Mouse (Mus musculus) thymus, adult 2 months (tissue): ENCODE measurements around the gene Magt1. TPM values are rescaled to one million over a fixed set of nuclear protein-coding genes. Genes with fewer than 3 reads are reported as not detected.
"Not testable (repeated sequence)": the region's sequence is repeated elsewhere in the genome, so short reads cannot be mapped to it uniquely, and the experiment has no call there.

ENCODE experiments used
- DNase-seq: peaks from one replicate; pipeline ENCODE4 v3.0.0; 2021
- H3K27ac ChIP-seq: fragments of 200-500 bp; 2 replicates; pipeline ENCODE4 v1.5.1; 2012; ENCODE audit warnings: low read length, control low read depth; ENCODE audit not compliant: control insufficient read depth, insufficient read depth
- H3K27me3 ChIP-seq: fragments of 200-500 bp; 2 replicates; pipeline ENCODE4 v1.6.1; 2012; ENCODE audit warnings: mild to moderate bottlenecking, low read length, moderate library complexity, mixed read lengths; ENCODE audit not compliant: control insufficient read depth, insufficient read depth
- H3K36me3 ChIP-seq: fragments of 200-500 bp; 2 replicates; pipeline ENCODE4 v1.6.1; 2012; ENCODE audit warnings: mild to moderate bottlenecking, low read length, moderate library complexity; ENCODE audit not compliant: control insufficient read depth, insufficient read depth
- H3K4me1 ChIP-seq: fragments of 200-500 bp; replicated peaks from 2 replicates; pipeline ENCODE4 v1.6.1; 2012; ENCODE audit warnings: low read length; ENCODE audit not compliant: control insufficient read depth, insufficient read depth
- H3K4me3 ChIP-seq: fragments of 200-500 bp; 2 replicates; pipeline ENCODE4 v1.5.1; 2012; ENCODE audit warnings: mild to moderate bottlenecking, low read length, control low read depth, moderate library complexity; ENCODE audit not compliant: control insufficient read depth, insufficient read depth
- CTCF ChIP-seq: fragments of 200-500 bp; IDR thresholded peaks from 2 replicates; pipeline ENCODE4 v1.5.1; 2012; ENCODE audit warnings: mild to moderate bottlenecking, control low read depth, low read length, moderate library complexity, borderline replicate concordance; ENCODE audit not compliant: control insufficient read depth, poor library complexity, insufficient read depth; ENCODE audit errors: extremely low read depth
- POLR2A ChIP-seq: fragments of 200-500 bp; IDR thresholded peaks from 2 replicates; pipeline ENCODE4 v1.6.1; 2012; ENCODE audit warnings: mild to moderate bottlenecking, low read length, control low read depth, moderate library complexity; ENCODE audit not compliant: control insufficient read depth, poor library complexity, insufficient read depth; ENCODE audit errors: extremely low read depth
- WGBS: fragments of 180-500 bp; shearing (Covaris S2); methylation state at CpG from one replicate; pipeline ENCODE4 v1.1.7; 2018; 5-methylcytosine and 5-hydroxymethylcytosine counted together
- polyA plus RNA-seq: library from polyadenylated mRNA; depleted of rRNA; stranded (reverse); fragments of >200 nt; gene quantifications from 2 replicates; pipeline ENCODE4 v1.2.3, GENCODE M21; 2012

The Magt1 gene
- polyA plus RNA-seq, 1 experiment = 6.6 TPM

DNA sequence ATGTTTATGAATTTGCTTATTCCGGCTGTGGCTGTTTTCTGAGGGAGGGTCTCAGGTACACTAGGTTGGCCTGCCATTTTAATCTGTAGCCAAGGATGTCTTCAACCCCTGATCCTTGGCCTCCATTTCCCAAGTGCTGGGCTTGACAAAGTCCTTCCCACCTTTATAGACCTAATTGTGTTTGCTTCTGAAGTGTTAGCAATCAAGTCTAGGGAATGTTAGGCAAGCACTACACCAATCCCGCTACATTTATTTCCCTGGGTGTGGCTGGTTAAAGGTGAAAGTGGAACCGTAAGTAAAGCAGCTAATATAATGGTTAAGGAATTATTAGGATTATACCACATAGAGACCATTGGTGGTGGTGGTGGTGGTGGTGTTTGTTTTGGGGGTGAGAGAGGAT lies 5.4 kb upstream of the Magt1 start:
- DNase-seq = no peak
- 0 out of 2 replicates have a peak, but pooled peaks cover 3% of the 10 kb centered on the region for H3K36me3 ChIP-seq
- 96% methylated on average over 3 of the region's 3 CpGs for WGBS
- TF ChIP-seq POLR2A = no peak
- no peak for TF ChIP-seq CTCF
- 0 out of 2 replicates have a peak, but pooled peaks cover 2% of the 10 kb centered on the region for H3K4me1 ChIP-seq
- no peak overlapping the region for H3K4me3 ChIP-seq
- no peaks in the 10 kb centered on the region for H3K27me3 ChIP-seq
- no peak overlapping the region for H3K27ac ChIP-seq

DNA sequence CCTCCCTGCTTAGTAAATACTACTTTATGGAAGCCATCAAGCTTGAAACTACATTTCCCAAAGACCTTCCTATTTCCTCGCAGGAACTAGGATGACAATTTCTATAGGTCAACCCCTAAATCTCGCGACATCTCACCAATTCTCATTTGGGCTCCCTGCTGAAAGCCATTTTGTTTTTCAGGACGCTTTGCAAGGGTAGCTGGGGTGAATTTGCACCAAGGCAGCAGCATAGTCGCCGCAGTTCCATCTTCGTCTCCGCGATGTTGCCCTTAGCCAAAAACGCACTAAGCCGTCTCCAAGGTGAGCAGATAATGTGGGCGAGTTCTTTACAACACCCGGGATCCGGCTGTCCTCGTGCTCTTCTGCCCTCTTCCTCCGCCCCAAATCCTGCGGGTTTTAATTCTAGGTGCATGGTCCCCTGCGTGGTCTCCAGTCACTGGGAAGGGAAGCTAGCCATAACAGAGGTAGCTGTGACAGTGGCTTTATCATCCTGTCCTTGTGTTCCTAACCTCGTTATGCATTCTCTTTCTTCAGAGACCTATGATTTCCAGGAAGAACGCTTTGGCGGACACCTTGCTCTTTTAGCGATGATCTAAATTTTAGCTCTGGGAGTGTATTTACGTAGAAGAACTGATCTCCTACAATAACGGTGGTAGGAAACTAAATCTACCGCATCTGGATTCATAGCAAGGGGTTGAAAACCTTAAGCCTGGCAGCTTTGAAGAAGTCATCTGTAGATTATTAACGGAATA lies 4.0 kb upstream of the Magt1 start, which contains the start of gene Cox7b:
TSS of gene Cox7b (plus strand) at position 130 of the 752 bp plus-strand sequence.
- H3K4me3 ChIP-seq = peak within 1 kb of the TSS; percentile 100
- no peaks in the 10 kb centered on the region for H3K27me3 ChIP-seq
- H3K4me1 ChIP-seq = 0 out of 2 replicates have a peak, but pooled peaks cover 2% of the 10 kb centered on the region
- TF ChIP-seq POLR2A (no peak), CTCF (no peak)
- H3K36me3 ChIP-seq = 0 out of 2 replicates have a peak, but pooled peaks cover 3% of the 10 kb centered on the region
- 1% methylated on average over 26 of the region's 26 CpGs for WGBS
- DNase-seq = peak; percentile 79
- H3K27ac ChIP-seq = peak within 1 kb of the TSS; percentile 94

DNA sequence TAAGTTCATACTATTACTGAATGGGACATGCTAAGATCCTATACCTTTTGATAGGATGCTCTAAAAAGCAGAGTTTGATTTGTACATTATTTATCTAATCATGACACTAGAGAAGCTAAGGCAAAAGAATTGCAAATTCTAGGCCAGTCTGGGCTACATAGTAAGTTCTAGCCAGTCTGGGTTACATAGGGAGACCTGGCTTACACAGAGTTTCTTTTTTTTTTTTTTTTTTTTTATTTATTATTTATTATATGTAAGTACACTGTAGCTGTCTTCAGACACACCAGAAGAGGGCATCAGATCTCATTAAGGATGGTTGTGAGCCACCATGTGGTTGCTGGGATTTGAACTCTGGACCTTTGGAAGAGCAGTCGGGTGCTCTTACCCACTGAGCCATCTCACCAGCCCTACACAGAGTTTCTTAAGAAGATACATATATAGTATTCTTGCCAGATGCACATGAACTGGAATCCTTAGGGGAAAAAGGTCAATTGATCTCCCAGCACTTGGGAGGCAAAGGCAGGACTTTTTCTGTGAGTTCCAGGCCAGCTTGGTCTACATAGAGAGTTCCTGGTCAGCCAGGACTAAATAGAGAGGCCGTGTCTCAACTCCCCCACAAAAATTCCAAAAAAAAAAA lies 3.2 kb upstream of the Magt1 start:
- H3K4me3 ChIP-seq = not testable (repeated sequence)

DNA sequence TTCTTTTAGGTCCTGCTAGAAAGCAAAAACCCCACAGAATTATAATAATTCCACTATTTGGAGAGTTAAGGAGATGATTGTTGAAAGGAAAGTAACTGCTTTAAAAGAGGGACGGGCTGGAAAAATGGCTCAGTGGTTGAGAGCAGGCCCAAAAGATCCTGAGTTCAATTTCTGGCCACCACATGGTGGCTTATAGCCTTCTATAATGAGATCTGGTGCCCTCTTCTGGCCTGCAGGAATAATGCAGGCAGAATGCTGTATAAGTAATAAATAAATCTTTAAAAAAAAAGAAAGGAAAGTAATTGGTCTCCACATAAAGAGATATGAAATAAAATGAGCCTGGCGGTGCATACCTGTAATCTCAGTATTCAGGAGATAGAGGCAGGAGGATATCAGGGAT lies 1.5 kb upstream of the Magt1 start:
- TF ChIP-seq CTCF (no peak), POLR2A (no peak)
- Histone ChIP-seq H3K36me3 (no peaks in the 10 kb centered on the region), H3K4me1 (peaks cover 4% of the 10 kb centered on the region), H3K27me3 (no peaks in the 10 kb centered on the region), H3K27ac (no peak overlapping the region), H3K4me3 (no peak overlapping the region)
- DNase-seq = peak; percentile 42
- 20% methylated on average over 2 of the region's 2 CpGs for WGBS

More for the DNA sequence above, 3.2 kb upstream of the Magt1 start:
- WGBS = 65% methylated on average over 2 of the region's 2 CpGs
- H3K36me3 ChIP-seq, H3K27me3 ChIP-seq, DNase-seq, H3K27ac ChIP-seq, H3K4me1 ChIP-seq: not testable (repeated sequence)

DNA sequence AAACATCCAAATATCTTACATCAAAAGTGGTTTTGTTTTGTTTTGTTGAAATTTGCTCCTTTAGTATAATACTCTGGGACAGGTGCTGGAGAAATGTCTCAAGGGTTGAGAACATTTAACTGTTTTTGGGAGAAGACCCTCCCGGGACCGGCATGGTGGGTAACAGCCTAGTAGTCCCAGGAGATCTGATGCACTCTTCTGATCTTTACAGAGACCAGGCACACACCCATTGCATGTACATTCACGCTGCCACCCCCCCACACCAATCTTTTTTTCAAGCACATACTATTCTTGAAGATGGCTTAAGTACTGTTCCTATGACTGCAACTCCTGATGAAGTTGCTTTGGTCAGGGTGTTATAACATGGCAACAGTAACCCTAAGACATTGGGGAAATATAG lies 853 bp upstream of the Magt1 start:
- Histone ChIP-seq H3K4me3 (no peak overlapping the region), H3K27ac (no peak overlapping the region), H3K27me3 (no peaks in the 10 kb centered on the region), H3K4me1 (peaks cover 4% of the 10 kb centered on the region), H3K36me3 (no peaks in the 10 kb centered on the region)
- 81% methylated on average over 3 of the region's 3 CpGs for WGBS
- peak; percentile 1 for DNase-seq
- TF ChIP-seq CTCF = no peak
- TF ChIP-seq POLR2A = no peak

DNA sequence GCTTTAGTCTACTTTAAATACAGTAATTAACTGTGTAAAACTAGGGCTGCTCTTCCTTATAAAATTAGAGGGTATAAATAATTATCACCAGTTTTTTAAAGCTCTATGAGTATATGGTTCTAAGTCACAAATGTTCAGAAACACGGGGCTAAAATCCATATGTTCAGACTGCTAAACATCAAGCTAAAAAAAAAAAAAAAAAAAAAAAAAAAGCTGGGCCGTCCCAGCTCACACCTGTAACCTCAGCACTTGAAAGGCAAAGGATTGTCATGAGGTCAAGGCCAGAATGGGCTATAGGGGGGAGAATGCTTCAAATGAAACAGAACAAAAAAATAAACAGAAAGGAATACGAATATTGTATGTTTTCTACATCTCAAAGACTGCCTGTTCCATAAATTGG lies 944 bp downstream of the Magt1 start:
- no peaks in the 10 kb centered on the region for H3K27me3 ChIP-seq
- WGBS = 1% methylated on average over 3 of the region's 3 CpGs

DNA sequence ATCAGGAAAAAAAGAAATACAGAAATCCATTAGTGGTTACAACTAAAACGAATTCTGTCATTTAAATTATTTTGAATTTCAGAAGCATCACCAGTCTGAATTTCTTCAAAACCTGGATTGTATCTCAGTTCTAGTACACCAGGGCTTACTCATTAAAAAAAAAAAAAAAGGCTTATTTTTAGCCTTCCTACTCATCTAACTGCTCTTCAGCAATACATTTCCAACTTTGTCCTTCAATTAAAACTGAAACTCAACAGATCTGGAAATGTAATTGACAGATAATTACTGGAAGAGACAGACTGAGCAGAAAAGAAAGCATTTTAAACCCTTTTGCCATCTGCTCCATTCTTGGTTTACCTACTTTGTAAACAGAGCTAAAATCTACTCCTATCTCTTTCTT lies 10.1 kb downstream of the Magt1 start:
- H3K36me3 ChIP-seq = no peaks in the 10 kb centered on the region
- H3K4me3 ChIP-seq = no peak overlapping the region
- no peaks in the 10 kb centered on the region for H3K27me3 ChIP-seq
- TF ChIP-seq CTCF = no peak
- TF ChIP-seq POLR2A = no peak
- H3K4me1 ChIP-seq = no peaks in the 10 kb centered on the region
- no peak for DNase-seq
- H3K27ac ChIP-seq = no peak overlapping the region
- WGBS = 97% methylated on average over 1 of the region's 1 CpGs

More for the DNA sequence above, 944 bp downstream of the Magt1 start:
- Histone ChIP-seq H3K27ac (no peak overlapping the region), H3K4me1 (peaks cover 4% of the 10 kb centered on the region), H3K36me3 (no peaks in the 10 kb centered on the region), H3K4me3 (peak overlapping the region; percentile 88)
- no peak for TF ChIP-seq POLR2A
- DNase-seq = no peak

DNA sequence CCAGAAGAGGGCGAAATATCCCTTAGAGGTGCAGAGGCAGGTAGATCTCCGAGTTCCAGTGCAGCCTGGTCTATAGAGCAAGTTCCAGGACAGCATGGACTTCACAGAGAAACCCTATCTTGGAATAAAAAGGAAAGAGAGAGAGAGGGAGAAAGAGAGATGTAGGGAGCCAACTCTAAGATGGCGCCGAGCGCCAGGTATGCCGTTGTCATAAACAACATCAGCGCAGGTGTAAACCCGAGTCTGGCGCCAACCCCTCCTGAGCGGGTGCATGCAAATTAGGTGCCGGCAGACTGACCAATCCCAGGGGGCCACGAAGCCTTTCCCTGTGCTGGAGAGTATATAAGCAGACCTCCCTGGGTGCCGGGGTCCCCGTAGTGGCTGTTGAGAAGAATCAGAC lies 54.6 kb downstream of the Magt1 start:
- not testable (repeated sequence) for H3K4me3 ChIP-seq, DNase-seq, H3K27ac ChIP-seq, H3K4me1 ChIP-seq, H3K36me3 ChIP-seq, H3K27me3 ChIP-seq
- 90% methylated on average over 14 of the region's 14 CpGs for WGBS
